Mouse (Mus musculus): Measurements from ENCODE around the gene Zfp992. TPM values are rescaled to one million over a fixed set of nuclear protein-coding genes. Genes with fewer than 3 reads are reported as not detected.
"Not testable (repeated sequence)": the region's sequence is repeated elsewhere in the genome, so short reads cannot be mapped to it uniquely, and the experiment has no call there.

Zfp992 gene
- total RNA-seq (2021), result under 1 TPM; 0.62 to 0.64 TPM
- long read RNA-seq, experiment 1, partial matches to known transcripts, result 2 of 11 reads
- long read RNA-seq, experiment 1, other reads (novel, unspliced or antisense), result 9 of 11 reads
- long read RNA-seq, experiment 2, partial matches to known transcripts, result 2 of 13 reads
- long read RNA-seq, experiment 2, other reads (novel, unspliced or antisense), result 11 of 13 reads

GRCm38 (mm10) chr4:146448950-146449349 lies at the start of gene Zfp992:
TSS of gene Zfp992 (plus strand) at chr4:146449023.
- DNase-seq; intact Hi-C loops (cut with DNase I): not testable (repeated sequence)

GRCm38 (mm10) chr4:146429467-146429866 lies 19.4 kb upstream of the Zfp992 start:
- intact Hi-C loops (cut with DNase I); DNase-seq: not testable (repeated sequence)

- intact Hi-C loops (cut with DNase I); DNase-seq: not testable (repeated sequence)
These were observed 17.9 kb upstream of the Zfp992 start for GRCm38 (mm10) chr4:146430876-146431275.

GRCm38 (mm10) chr4:146435539-146435938 lies 13.3 kb upstream of the Zfp992 start:
- DNase-seq; intact Hi-C loops (cut with DNase I): not testable (repeated sequence)

GRCm38 (mm10) chr4:146437256-146437655 lies 11.6 kb upstream of the Zfp992 start:
- intact Hi-C loops (cut with DNase I); DNase-seq: not testable (repeated sequence)

GRCm38 (mm10) chr4:146444345-146444744 lies 4.5 kb upstream of the Zfp992 start:
- DNase-seq; intact Hi-C loops (cut with DNase I): not testable (repeated sequence)

GRCm38 (mm10) chr4:146445121-146445520 lies 3.7 kb upstream of the Zfp992 start:
- DNase-seq, result not testable (repeated sequence)

GRCm38 (mm10) chr4:146446135-146446534 lies 2.7 kb upstream of the Zfp992 start:
- intact Hi-C loops (cut with DNase I); DNase-seq: not testable (repeated sequence)

More at GRCm38 (mm10) chr4:146445121-146445520, 3.7 kb upstream of the Zfp992 start:
- intact Hi-C loops (cut with DNase I), result not testable (repeated sequence)

- intact Hi-C loops (cut with DNase I); DNase-seq: not testable (repeated sequence)
These were observed 1.8 kb upstream of the Zfp992 start for GRCm38 (mm10) chr4:146447016-146447415.

GRCm38 (mm10) chr4:146449711-146450110 lies 888 bp downstream of the Zfp992 start:
- intact Hi-C loops (cut with DNase I); DNase-seq: not testable (repeated sequence)

- intact Hi-C loops (cut with DNase I); DNase-seq: not testable (repeated sequence)
These were observed 3.8 kb downstream of the Zfp992 start for GRCm38 (mm10) chr4:146452576-146452975.

- intact Hi-C loops (cut with DNase I), result not testable (repeated sequence)
These were observed 5.3 kb downstream of the Zfp992 start for GRCm38 (mm10) chr4:146454170-146454569.

GRCm38 (mm10) chr4:146454896-146455295 lies 6.1 kb downstream of the Zfp992 start:
- intact Hi-C loops (cut with DNase I), result no loop called here
- no peak for DNase-seq

More at GRCm38 (mm10) chr4:146454170-146454569, 5.3 kb downstream of the Zfp992 start:
- not testable (repeated sequence) for DNase-seq

- intact Hi-C loops (cut with DNase I), result no loop called here
- DNase-seq, result no peak
These were observed 6.5 kb downstream of the Zfp992 start for GRCm38 (mm10) chr4:146455321-146455721.

GRCm38 (mm10) chr4:146456061-146456726 lies 7.4 kb downstream of the Zfp992 start:
- no peak for DNase-seq
- intact Hi-C loops (cut with DNase I), result no loop called here

GRCm38 (mm10) chr4:146457126-146457525 lies 8.3 kb downstream of the Zfp992 start:
- no peak for DNase-seq
- intact Hi-C loops (cut with DNase I), result no loop called here

GRCm38 (mm10) chr4:146457720-146458119 lies 8.9 kb downstream of the Zfp992 start:
- intact Hi-C loops (cut with DNase I), result no loop called here

GRCm38 (mm10) chr4:146459822-146460221 lies 11.0 kb downstream of the Zfp992 start:
- intact Hi-C loops (cut with DNase I); DNase-seq: not testable (repeated sequence)

More at GRCm38 (mm10) chr4:146457720-146458119, 8.9 kb downstream of the Zfp992 start:
- DNase-seq, result no peak

GRCm38 (mm10) chr4:146460685-146461084 lies 11.9 kb downstream of the Zfp992 start:
- intact Hi-C loops (cut with DNase I); DNase-seq: not testable (repeated sequence)

GRCm38 (mm10) chr4:146463649-146464351 lies 15.0 kb downstream of the Zfp992 start:
- DNase-seq; intact Hi-C loops (cut with DNase I): not testable (repeated sequence)

- intact Hi-C loops (cut with DNase I), result not testable (repeated sequence)
These were observed 21.2 kb downstream of the Zfp992 start for GRCm38 (mm10) chr4:146469984-146470383.

More at GRCm38 (mm10) chr4:146469984-146470383, 21.2 kb downstream of the Zfp992 start:
- DNase-seq, result not testable (repeated sequence)

Measured in gastrocnemius, postnatal 36 days (tissue).